Mouse (Mus musculus): ENCODE results near the gene Paqr8.

- TF ChIP-seq CTCF (IDR thresholded peaks at IDR 0.05; ENCODE audit: extremely low read depth, insufficient read length, insufficient replicate concordance, low read depth, low read length) (peak; percentile 75; the same call in 1 of the 2 replicates), POLR2A (IDR thresholded peaks at IDR 0.05; ENCODE audit: low read depth, low read length) (no peak)
These were observed 43.1 kb downstream of the Paqr8 start for GRCm38 (mm10) chr1:20933457-20933856.
